Mouse (Mus musculus): Measurements from ENCODE around the gene Adipor2. TPM values are rescaled to one million over a fixed set of nuclear protein-coding genes. Genes with fewer than 3 reads are reported as not detected.
A peak's percentile ranks its signal among the peaks of the same experiment; 100 is the strongest.

Gene Adipor2
- total RNA-seq, 4 experiments from 2014 or later: 81.4 to 148 (median 128) TPM

DNA sequence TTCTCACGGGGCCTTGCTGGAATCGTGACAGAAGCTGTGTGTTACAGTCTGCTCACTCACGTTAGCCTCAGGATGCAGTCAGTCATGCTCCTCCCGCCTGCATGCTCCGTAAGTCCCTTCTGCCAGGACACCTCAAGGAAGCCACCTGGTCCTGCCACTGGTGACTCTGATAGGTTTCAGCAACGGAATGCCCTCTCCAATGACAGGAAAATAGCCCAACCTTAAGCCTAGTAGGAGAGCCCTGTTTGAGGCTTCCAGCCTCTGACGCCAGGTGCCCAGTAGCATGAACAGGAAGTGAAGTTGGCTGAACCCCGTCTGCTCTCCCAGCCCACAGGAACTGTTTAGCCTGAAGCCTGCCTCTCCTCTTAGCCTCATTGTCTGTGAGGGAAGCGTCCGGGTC, 71.2 kb downstream of the Adipor2 start:
- DNase-seq: no peak

DNA sequence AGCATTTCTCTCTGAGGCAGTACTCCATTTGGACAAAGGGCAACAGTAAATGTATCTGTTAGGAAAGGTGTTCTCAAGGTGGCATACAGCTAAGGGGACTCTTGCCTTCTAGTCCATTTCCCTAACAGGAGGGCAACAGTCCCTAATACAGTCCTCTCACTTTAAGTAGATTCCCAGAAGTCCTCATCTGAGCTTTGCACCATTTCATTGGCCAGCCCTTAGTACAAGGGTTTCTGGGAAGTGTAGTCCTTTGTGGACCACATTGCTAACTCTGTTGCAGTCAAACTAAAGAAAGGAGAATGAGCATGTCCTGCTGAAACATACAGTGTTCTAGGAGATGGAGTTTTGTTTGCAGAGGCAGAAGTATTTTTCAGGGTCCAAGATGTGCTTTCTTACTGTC, 76.1 kb downstream of the Adipor2 start:
- DNase-seq: no peak

DNA sequence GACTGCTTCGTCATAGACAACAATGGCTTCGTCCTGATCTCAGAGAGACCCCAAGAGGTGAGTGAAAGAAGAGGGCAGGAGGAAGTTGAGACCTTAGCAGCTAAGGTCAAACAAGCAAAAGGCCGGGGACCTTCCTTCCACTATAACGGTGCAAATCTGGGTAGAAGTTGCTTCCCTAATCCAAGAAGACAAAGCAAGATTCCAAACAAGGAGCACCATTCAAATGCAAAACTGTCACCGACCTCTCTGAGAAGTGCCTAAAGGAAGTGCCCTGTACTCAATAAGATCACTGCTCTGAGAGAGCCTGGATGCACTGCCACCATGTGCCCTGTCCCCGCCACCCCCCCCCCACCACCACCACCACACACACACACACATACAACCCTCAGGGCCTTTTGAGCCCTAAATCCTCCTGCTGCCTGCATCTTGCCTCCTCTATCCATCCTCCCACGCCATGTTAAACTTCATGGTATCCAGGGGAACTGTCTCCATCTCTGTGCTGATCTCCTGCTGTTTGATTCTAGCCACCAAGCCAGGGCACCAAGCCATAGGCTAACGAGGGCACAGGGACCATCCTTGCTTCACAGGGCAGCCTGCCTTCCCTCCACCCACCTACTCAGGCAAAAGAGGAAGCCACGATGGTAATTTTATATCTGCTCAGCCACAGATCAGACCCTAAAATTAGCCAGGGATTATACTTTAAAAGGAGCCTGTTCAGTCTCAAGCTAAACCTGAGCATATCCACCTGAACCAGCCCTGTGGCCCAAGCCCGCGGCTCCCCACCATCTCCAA, 79.2 kb downstream of the Adipor2 start:
- no peak for DNase-seq

DNA sequence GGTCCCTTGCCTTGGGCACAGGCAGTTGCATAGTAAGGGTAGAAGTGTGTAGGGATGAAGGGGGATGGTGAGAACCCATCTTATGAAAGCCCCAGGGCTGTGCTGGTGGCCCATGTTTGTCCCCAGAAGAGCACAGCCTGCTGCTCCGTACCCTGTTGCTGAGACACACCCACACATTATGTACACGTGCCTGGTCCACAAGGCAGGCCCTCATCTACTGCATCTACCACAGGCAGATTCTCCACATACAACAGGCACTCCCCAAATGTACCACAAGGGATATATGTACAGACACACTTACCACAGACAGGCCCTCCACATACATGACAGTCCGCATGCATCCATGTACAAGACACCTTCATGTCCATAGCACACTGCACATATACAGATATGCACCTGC, 80.2 kb downstream of the Adipor2 start:
- DNase-seq: no peak

DNA sequence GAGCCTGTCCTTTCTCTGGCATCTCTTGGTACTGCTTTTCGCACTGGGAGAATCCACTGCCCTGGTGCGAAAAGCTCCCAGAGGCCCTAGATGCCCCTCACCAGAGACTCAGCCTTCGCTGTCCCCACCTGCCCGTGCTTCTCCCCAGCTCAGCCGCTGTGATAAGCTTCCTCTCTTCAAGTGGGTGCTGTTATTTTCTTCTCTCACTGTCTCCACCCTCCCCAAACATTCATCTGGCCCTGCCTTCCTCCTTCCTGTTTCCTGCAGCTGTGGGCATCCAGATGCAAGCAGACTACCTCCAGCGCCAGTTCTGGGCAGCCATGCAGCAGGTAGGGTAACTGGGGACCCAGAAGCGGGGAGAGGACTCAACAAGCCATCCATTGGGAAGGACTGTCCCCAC, 81.4 kb downstream of the Adipor2 start:
- no peak for DNase-seq

DNA sequence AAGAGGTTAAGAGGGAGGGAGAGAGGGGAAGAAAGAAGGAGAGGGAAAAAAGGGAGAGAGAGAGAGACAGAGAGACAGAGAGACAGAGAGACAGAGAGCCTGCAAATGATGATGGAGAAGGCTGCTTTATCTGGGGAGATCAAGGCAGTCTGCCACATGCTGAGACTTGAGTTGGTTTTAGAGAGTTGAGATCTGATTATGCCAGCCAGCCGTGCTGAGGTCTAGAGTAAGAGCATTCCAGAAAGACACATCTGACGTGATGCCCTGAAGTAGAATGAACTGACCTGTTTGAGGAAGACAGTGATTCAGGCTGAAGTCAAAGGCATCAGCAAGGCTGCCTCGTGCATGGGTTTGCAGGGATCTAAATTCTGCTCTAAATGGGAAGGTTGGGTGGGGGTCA, 83.7 kb downstream of the Adipor2 start:
- no peak for DNase-seq

DNA sequence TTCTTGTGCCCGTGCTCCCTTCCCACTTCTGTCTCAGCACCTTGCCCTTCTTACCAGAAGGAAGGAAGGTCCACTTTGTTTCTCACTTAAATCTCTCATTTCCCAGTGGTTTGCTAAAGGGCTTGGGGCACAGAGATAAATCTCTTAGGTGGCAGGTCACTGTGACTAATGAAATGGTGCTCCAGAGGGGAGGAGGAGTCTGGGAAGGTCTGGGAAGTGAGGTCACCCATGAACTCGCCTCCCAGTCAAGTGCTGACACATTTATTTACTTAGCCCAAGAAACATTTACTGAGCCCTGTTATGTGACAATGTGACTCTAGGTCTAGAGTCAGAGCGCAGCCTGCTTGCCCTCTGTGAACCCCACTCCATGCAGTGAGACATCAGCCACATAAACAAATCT, 84.3 kb downstream of the Adipor2 start:
- peak; percentile 51 for DNase-seq

DNA sequence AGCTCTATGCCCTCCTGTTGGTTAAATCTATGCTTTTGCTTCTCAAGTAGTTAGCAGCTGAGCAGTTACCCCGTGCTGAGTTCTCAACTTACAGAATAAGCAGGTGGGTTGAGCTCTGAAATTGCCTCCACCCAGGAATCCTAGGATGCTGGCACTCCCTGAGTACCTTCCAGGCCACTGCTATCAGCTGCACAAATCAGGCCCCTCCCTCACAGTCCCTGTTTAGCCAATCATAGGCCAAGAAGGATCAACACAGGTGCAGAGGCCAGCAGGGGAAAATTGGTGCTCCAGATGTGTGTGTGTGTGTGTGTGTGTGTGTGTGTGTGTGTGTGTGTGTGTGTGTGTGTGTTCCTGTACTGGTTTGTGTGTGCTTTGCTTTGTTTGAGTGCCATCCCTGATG, 85.4 kb downstream of the Adipor2 start:
- no peak for DNase-seq

DNA sequence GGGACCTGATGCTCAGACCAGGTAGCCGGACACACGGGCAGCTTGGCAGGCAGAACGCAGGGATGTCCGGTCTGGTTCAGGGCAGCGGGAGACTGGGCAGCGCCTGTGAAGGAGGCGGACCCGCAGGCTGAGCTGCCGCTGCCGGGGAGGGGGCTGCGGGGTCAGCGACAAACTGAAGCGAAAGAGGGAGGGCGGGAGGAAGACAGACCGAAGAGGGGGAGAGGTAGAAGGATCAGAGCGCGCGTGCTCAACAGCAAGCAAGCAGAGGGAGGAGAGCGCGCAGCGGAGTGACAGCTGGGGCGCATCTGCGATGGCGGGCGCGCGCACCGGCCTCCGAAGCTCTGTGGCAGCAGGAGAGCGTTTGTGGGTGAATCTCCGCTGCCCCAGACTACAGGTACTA, 87.0 kb downstream of the Adipor2 start, which contains the start of gene Lrtm2:
Lrtm2 (minus strand) TSS at position 261 of the 400 bp plus-strand sequence.
- no peak for DNase-seq

DNA sequence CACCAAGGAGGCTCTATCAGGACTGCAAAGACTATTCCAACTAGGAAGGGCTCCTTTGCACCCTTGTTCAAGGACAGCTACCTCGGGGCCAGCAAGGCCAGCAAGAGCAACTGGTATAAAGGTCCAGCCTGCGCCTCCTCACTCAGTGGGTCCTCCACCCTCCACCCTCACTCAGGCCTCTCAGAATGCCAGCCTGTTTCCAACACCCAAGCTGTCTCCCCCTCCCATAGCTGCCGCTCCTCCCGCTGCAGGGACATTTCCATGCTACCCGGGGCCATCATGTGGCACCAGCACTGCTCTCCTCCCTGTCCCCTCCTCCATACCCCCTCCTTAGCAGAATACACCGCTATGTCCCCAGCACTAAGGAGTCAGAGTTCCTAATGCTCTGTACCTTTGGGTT, 87.6 kb downstream of the Adipor2 start:
- DNase-seq: no peak

DNA sequence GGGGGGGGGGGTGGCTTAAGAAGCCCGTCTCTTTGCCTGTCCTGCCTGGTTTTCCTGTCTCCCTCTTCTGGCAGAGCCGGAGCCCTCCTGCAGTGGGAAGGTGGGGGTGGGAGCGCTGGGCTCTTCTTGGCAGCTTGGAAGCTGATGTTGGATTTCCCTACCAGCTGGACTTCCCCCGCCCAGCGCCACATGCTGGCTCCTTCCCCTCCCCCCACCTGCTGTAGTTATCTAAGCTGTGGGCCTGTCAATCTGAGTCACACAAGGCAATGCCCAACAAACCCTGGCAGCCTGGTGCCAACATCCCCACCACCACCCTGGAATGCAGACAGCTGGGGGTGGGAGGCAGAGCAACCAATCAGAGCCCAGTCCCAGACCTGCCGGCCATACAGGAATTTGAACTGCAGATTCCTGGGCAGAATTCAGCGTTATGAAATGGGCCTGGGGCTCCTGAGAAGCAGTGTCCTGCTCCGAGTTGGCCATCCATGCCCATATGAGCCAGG, 88.2 kb downstream of the Adipor2 start:
- DNase-seq: no peak

DNA sequence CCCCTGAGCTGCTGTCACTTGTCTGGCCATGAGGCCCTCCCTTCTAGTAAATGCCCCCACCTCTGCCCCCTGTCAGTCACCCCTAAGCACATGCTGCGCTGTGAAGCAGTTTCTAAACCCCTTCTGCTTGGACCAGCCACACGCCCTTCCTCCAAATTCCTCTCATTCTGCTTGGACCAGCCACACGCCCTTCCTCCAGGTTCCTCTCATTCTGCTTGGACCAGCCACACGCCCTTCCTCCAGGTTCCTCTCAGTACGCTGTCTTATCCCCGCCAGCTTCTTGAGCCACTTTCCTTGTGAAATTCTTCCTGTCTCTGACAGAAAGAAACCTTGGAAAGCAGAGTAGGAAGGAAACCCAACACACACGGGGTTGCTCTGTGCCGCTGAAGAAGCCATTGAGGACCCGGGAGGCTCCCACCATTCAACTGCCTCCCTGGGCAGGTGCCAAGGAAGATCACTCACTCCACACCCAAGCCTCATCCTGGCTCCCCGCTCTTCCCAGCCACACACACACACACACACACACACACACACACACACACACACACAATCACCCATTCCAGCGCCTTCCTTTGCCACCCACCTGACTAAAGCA, 88.9 kb downstream of the Adipor2 start:
- DNase-seq: no peak

DNA sequence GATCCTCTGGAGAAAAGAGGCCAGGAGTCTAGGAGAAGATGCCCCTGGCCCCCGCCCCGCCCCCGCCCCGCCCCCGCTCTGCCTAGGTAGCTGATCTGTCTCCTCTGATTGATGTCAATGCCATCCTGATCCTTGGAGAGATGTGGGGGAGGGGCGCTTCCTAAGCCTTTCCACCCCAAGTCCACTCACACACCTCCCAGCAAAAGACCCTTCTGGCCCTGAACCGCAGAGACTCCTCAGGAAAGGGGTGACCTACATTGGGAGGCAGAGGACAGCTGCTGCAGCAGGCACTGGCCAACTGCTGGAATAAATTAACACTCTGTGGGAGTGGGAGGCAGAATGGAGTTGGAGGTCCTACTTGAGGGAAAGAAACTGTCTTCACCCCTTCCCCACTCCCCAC, 91.0 kb downstream of the Adipor2 start:
- no peak for DNase-seq

DNA sequence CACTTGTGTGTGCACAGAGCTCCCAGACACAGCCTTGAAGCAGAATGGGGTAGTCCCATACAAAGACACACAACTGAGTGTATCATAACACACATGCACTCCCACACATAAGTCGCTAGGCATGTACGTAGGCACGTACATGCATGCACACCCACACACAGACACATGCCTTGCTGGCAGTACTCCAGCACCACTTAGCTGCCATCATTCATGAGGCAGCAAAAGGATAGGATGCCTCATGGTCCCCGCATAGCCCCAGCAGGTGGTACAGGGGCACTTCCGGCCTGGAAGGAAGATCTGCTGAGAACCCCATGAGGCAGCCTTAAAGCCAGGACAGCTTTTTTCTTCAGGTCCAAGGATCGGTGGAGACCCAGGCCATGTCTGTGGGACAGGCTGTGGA, 91.5 kb downstream of the Adipor2 start:
- no peak for DNase-seq

DNA sequence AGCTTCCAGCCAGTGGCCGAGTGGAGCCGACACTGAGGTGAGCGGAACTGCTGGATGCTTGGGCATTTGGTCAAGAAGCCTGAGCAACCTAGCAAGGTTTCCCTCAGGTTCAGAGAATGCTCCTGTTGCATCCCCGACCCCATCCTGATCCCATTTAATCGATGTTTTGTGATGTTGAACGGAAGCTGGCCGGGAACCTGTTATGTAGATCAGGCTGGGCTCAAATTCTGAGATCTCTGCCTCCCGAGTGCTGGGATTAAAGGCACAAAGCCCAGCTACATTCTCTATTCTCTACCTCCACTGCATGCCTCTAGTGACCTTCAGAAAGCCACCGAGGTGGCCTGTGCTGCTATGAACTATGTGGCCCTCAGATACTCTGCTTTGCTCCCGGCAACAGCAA, 92.7 kb downstream of the Adipor2 start:
- no peak for DNase-seq

DNA sequence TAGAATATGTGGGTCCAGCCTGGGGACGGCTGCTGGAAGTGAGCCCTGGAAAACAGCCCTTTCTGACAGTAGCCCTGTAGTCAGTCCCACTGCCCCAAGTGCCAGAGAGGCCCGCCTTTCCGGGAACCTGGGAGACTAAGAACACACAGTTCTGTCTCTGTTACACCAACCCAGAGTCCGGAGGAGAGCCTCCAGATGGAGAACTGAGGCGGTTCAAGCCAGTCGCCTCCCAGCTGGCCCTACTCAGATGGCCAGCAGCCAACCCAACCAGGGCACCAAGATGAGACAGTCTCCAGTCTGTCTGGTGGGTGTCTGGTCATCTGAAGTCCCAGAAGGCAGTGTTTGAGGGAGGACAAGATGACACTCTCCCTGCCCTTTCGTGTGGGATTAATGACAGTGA, 95.8 kb downstream of the Adipor2 start:
- DNase-seq: no peak

DNA sequence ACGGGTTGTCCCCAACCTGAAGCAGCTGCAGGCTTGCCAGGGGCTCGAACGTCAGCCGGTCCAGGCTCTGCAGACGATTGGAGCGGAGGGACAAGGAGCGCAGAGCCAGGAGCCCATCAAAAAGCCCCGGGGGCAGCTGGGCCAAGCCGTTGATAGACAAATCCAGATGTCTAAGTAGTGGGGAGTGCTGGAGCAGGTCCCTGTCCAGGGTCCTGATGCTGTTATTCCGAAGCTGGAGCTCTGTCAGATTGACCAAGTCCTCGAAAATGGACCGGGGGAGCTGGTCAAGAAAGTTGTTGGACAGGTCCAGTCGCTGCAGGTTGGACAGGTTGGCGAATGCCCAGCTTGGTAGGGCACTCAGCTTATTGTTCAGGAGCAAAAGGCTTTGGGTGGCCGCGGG, 97.0 kb downstream of the Adipor2 start:
- DNase-seq: no peak

DNA sequence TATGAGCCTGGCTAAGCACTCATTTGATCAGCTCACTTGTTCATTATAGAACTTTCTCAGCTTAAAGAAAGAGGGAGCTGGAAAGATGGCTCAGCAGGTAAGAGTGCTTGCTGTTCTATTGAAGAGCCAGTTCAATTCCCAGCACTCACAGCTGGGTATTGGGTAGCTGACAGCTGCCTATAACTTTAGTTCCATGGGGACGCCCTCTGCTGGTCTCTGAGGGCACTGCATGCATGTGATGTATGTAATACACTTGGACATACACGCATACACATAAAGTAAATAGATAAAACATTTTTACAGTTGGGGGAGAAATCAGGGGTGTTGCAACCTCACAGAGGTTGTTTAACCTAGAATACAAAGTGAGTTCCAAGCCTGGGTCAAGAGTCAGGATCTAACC, 98.1 kb downstream of the Adipor2 start:
- no peak for DNase-seq

DNA sequence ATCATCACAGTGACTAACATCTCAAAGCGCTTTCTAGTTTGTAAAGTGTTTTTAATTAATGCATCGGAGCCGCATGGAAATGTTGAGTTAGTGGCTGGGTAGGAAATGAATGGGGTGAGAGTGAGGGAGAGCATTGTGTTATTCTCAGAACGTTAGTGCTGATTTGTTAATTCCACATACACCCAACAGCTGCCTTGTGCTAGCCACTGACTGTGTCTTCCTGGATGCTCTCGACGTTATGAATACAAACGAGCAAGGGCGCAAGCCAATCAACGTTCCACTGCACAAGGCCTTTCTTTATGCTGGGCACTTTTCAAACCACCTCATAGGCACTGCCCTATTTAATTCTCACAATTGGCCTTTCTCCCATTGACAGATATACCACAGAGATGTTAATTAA, 98.8 kb downstream of the Adipor2 start:
- DNase-seq: no peak

DNA sequence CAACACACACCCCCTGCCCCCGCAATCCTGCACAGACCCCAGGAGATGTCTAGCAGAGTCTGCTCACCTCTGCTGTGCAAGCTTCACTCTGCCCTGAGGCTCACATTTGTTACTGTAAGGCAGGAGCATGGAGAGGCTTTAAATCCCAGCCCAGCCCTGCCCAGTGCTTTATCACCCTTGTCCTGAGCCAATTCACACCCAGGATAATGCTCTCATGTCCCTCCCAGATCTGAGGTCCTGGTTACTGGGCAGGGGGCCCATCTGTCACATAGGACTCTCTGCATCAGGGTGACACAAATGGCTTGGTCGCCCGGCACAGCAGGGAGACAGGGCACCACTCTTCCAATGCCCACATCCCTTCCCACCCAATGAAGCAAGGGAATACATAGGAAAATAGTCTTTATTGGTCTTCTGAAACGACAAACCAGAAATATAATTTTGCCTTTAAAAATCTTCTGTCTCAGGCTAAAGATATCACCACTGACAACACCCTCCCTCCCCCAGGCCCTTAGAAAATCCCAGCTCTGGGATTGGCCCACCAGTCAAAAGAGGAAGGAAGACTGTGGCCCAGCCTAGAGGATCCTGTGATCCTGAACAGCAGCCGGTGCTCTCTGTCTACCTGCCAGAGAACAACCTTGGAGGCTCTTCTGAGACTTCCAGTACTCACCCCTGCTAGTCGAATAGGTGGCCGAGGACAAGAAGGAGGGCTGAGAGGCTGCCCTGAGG, 102.6 kb downstream of the Adipor2 start:
- DNase-seq: no peak

DNA sequence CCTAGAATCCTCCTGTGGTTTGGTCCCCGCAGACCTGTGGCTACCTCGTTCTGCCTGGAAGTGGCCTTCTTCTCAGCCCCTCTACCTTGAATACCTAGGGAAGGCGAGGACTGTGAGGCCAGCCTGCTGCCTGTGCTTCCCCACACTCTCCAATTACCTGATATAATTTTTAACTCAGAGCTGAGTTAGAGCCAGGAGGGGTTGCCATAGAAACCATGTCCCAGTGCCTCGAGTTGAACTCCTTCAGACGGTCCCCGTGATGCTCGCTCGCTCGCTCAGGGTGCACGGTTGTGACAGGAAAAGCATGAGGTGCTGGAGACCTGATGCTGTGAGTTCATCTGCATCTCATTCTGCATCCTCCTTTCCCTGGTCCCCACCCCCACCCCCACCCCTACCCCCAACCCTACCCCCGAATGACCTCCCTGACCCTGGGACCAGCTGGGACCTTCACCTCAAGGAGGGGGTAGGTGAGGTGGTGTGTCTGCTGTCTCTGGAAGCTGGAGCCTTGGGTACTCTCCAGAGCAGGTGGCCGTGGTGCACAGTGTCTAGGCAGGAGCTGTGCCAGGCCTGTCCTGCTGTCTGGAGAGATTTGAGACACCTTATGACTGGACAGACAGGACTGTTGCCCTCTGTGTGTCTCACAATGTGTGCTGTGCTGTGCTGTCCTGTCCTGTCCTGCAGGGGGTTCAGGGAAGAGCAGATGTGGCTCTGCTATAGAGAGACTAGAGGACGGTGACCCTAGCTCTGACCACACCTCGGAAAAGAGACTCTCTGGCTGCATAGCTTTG, 103.7 kb downstream of the Adipor2 start:
- no peak for DNase-seq

DNA sequence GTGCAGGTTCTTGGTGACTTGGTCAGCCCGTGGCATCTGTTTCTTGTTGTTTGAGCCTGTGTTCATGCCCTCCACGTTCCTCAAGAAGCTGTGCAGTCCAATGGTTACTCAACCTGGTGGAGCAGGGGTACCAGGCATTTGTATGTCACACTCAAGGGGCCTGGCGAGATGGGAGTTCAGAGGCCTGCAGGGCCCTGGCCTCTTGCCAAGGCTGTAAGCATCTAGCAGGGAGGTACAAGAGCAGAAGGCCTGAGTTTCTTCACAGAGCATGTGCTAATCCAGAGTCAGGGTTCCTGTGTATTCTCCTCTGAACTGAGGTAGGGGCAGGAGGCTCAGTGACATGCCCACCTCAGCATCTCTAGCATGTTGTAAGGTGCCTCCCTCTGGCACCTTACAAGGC, 104.4 kb downstream of the Adipor2 start:
- DNase-seq: no peak

DNA sequence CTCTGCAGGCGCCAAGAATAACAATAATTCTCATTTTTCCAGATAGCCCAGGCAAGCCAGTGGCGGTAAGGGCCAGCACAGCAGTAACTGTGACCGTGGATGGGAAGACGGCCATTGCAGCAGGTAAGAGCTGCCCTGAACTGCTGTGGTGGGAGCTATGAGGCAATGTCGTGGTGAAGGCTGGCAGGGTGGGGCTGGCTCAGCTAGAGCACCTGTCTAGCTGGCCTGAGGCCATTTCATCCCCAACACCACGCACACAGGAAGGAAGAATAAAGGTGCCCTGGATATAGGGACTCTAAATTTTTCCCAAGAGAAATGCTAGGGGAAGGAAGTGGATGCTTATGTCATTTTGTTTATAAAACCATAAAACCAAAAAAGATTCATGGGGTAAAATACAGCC, 105.1 kb downstream of the Adipor2 start:
- DNase-seq: no peak
